Mouse (Mus musculus): ENCODE measurements at regions not wholly inside any gene's neighbourhood (a gene's known extent, or its start where the extent isn't known, plus 50 kb on each side); places are given as distances from the start of the nearest gene placed in this dataset.

DNA sequence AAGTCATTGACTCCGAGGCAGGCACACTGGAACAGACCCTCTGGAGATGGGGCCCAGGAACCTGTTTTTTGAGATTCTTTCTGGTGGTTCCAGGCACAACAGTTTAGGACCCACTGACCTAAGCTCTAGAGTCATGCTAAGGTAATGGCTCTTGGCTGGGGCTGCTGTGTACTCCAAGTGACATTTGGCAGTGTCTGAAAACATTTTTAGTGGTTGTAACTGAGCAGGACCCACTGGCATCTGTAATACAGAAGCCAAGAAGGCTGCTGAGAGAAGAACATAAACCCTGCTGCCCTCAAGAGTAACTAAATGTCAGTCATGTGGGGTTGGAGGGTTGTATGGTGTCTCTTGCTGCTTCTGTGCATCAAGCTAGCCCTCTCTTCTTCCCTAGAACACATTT, 73.1 kb upstream of the Gadd45a start:
- no peaks in the 10 kb centered on the region for H3K36me3 ChIP-seq
- no peak for ATAC-seq (ENCODE audit: low FRiP score)
- peaks cover 17% of the 10 kb centered on the region for H3K27me3 ChIP-seq
- no peaks in the 10 kb centered on the region for H3K9me3 ChIP-seq
- H3K9ac ChIP-seq: no peak overlapping the region
- H3K4me3 ChIP-seq: no peak overlapping the region
- no peak overlapping the region for H3K27ac ChIP-seq
- no peak overlapping the region for H3K4me2 ChIP-seq
- peaks cover 11% of the 10 kb centered on the region for H3K4me1 ChIP-seq (replicated peaks)
- WGBS: 85% methylated on average over 1 of the region's 1 CpGs

GRCm38 (mm10) chr6:67109774-67110173, 72.5 kb upstream of the Gadd45a start:
- Histone ChIP-seq H3K27me3 (peaks cover 17% of the 10 kb centered on the region), H3K4me2 (no peak overlapping the region), H3K27ac (no peak overlapping the region), H3K4me3 (no peak overlapping the region), H3K36me3 (no peaks in the 10 kb centered on the region), H3K9ac (no peak overlapping the region), H3K4me1 (replicated peaks) (peaks cover 11% of the 10 kb centered on the region), H3K9me3 (no peaks in the 10 kb centered on the region)
- ATAC-seq (ENCODE audit: low FRiP score): no peak
- 56% methylated on average over 4 of the region's 4 CpGs for WGBS

- Histone ChIP-seq H3K27ac (no peak overlapping the region), H3K4me2 (no peak overlapping the region), H3K9ac (no peak overlapping the region), H3K27me3 (peaks cover 3% of the 10 kb centered on the region; the same call in 1 of the 2 replicates), H3K36me3 (no peaks in the 10 kb centered on the region), H3K9me3 (no peaks in the 10 kb centered on the region), H3K4me3 (no peak overlapping the region), H3K4me1 (replicated peaks) (no peaks in the 10 kb centered on the region; the same call in 1 of the 2 replicates)
- no peak for ATAC-seq (ENCODE audit: low FRiP score)
- WGBS: 72% methylated on average over 4 of the region's 4 CpGs
These were observed 70.3 kb upstream of the Gadd45a start for GRCm38 (mm10) chr6:67107517-67107916.

DNA sequence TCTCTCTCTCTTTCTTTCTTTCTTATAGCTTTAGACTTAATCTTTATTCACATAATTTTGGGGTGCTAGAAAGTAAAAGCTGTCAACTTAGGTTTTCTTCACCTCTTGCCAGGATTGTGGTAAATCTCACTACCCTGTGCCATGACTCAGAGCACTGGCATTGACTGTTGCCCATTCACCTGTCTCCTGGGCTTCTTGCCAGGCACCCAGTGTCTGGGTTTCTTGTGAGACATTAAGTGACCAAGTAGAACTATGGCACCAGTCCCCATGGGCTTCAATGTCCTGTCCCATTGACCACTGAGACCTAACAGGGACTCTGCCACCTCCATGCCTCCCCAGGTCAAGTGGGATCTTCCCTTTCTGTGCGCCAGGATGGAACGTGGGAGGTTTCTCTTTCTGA, 69.2 kb upstream of the Gadd45a start:
- no peak overlapping the region for H3K27ac ChIP-seq
- WGBS: 93% methylated on average over 2 of the region's 2 CpGs
- H3K9me3 ChIP-seq: no peaks in the 10 kb centered on the region
- no peak for ATAC-seq (ENCODE audit: low FRiP score)
- no peak overlapping the region for H3K4me2 ChIP-seq
- no peaks in the 10 kb centered on the region; the same call in 1 of the 2 replicates for H3K4me1 ChIP-seq (replicated peaks)
- no peak overlapping the region for H3K9ac ChIP-seq
- no peaks in the 10 kb centered on the region for H3K27me3 ChIP-seq
- H3K36me3 ChIP-seq: no peaks in the 10 kb centered on the region
- no peak overlapping the region for H3K4me3 ChIP-seq

DNA sequence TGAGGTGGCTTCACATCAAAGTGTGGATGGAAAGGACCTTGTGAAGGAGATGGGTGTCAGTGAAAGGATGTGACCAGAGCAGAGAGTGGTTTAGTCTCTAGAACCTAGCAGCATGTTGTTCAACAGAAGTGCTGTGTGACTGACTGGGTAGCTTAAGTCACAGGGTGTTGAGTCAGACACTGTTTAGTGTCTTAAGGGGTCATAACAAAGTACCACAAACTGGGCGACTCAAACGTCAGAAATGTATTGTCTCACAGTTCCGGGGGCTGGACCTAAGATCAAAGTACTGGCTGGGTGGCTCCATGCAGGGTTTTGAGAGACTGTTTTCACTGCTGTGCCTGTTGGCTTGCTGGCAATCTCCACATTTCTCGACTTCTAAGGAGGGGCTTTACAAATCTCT, 68.1 kb upstream of the Gadd45a start:
- Histone ChIP-seq H3K4me1 (replicated peaks) (no peaks in the 10 kb centered on the region; the same call in 1 of the 2 replicates), H3K4me3 (no peak overlapping the region), H3K36me3 (no peaks in the 10 kb centered on the region), H3K9ac (no peak overlapping the region), H3K27ac (no peak overlapping the region), H3K27me3 (no peaks in the 10 kb centered on the region), H3K4me2 (no peak overlapping the region), H3K9me3 (no peaks in the 10 kb centered on the region)
- ATAC-seq (ENCODE audit: low FRiP score): no peak
- WGBS: 7% methylated on average over 4 of the region's 4 CpGs

DNA sequence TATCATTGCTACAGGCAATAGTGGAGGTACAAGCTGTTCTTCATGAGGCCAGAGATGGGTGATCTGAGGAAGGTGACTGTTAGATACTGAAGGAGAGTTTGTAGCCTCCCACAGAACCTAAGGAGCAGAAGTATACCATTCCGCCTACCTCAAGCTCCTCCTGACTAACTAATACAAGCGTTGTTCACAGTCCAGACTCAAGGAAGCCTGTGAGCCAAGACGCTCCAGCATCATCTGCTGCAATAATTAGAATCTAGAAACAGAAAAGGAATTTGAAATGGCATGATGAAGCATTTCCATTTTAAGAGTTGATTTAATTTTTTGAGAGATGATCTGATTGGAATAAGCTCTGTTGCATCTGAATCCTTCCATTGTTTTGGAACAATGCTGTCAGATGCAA, 66.9 kb upstream of the Gadd45a start:
- Histone ChIP-seq H3K9ac (no peak overlapping the region), H3K36me3 (no peaks in the 10 kb centered on the region), H3K9me3 (no peaks in the 10 kb centered on the region), H3K4me2 (no peak overlapping the region), H3K27me3 (no peaks in the 10 kb centered on the region), H3K27ac (no peak overlapping the region), H3K4me3 (no peak overlapping the region), H3K4me1 (replicated peaks) (no peaks in the 10 kb centered on the region; the same call in 1 of the 2 replicates)
- no peak for ATAC-seq (ENCODE audit: low FRiP score)
- WGBS: 91% methylated on average over 3 of the region's 3 CpGs

- no peaks in the 10 kb centered on the region; the same call in 1 of the 2 replicates for H3K4me1 ChIP-seq (replicated peaks)
- H3K4me3 ChIP-seq: no peak overlapping the region
- 0 out of 2 replicates have a peak, but pooled peaks have one; percentile 39 for ATAC-seq (ENCODE audit: low FRiP score)
- H3K9me3 ChIP-seq: no peaks in the 10 kb centered on the region
- no peak overlapping the region for H3K27ac ChIP-seq
- WGBS: 63% methylated on average over 11 of the region's 11 CpGs
- no peak overlapping the region for H3K4me2 ChIP-seq
- H3K9ac ChIP-seq: no peak overlapping the region
- no peaks in the 10 kb centered on the region for H3K36me3 ChIP-seq
- H3K27me3 ChIP-seq: no peaks in the 10 kb centered on the region
These were observed 65.4 kb upstream of the Gadd45a start for GRCm38 (mm10) chr6:67102541-67103134.

- ATAC-seq (ENCODE audit: low FRiP score): peak; percentile 28; the same call in 1 of the 2 replicates
- WGBS: 88% methylated on average over 4 of the region's 4 CpGs
These were observed 64.8 kb upstream of the Gadd45a start for GRCm38 (mm10) chr6:67102014-67102413.

DNA sequence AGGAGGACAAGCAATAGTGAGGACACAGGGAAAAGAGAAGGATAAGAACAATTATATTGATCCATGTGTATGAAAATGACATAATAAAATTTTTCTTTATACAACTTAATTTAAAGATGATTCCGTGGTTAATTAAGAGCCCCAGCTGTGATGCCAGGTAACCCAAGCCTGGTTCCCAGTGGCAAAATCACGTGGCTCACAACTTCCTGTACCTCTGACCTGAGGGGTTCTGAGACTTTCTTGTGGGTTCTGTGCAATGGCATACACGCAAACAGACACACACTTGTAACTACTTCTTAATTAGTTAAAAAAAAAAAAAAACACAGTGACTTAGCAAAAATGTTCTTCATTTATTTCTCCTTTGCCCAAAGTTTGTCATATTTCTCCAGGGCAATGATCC, 57.2 kb upstream of the Gadd45a start:
- H3K4me3 ChIP-seq: no peak overlapping the region
- H3K4me2 ChIP-seq: no peak overlapping the region
- H3K4me1 ChIP-seq (replicated peaks): no peaks in the 10 kb centered on the region
- no peak for ATAC-seq (ENCODE audit: low FRiP score)
- no peak overlapping the region for H3K27ac ChIP-seq
- H3K36me3 ChIP-seq: no peaks in the 10 kb centered on the region
- 84% methylated on average over 3 of the region's 3 CpGs for WGBS
- H3K27me3 ChIP-seq: no peaks in the 10 kb centered on the region
- no peaks in the 10 kb centered on the region for H3K9me3 ChIP-seq
- H3K9ac ChIP-seq: no peak overlapping the region

More at GRCm38 (mm10) chr6:67102014-67102413, 64.8 kb upstream of the Gadd45a start:
- Histone ChIP-seq H3K36me3 (no peaks in the 10 kb centered on the region), H3K27ac (no peak overlapping the region), H3K9ac (no peak overlapping the region), H3K4me3 (no peak overlapping the region), H3K4me1 (replicated peaks) (no peaks in the 10 kb centered on the region; the same call in 1 of the 2 replicates), H3K4me2 (no peak overlapping the region), H3K9me3 (no peaks in the 10 kb centered on the region), H3K27me3 (no peaks in the 10 kb centered on the region)

- H3K27me3 ChIP-seq: no peaks in the 10 kb centered on the region
These were observed 55.9 kb upstream of the Gadd45a start for GRCm38 (mm10) chr6:67093128-67093527.

DNA sequence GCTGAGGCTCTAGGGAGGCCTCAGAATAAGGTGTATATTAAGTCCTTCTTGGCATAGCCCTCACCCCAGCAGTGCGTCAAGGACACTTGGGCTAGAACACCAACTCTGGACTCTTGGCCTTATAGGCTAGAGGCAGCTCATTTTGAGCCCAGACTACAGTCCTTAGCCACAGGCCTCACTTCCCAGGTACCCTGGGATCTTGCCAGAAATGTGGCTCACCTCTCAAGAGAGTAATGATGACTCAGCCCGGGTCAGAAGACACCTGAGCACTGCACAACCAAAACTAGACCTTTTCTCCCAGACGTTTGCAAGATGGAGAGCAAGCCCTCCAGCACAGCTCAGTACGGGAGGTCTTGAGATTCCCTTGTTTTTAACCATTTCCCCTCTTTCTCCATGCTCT, 52.9 kb upstream of the Gadd45a start:
- H3K27me3 ChIP-seq: no peaks in the 10 kb centered on the region
- H3K4me1 ChIP-seq (replicated peaks): no peaks in the 10 kb centered on the region
- H3K27ac ChIP-seq: no peak overlapping the region
- no peak for ATAC-seq (ENCODE audit: low FRiP score)
- no peak overlapping the region for H3K4me2 ChIP-seq
- no peaks in the 10 kb centered on the region for H3K36me3 ChIP-seq
- H3K9ac ChIP-seq: no peak overlapping the region
- H3K4me3 ChIP-seq: no peak overlapping the region
- no peaks in the 10 kb centered on the region for H3K9me3 ChIP-seq
- 86% methylated on average over 4 of the region's 4 CpGs for WGBS

More at GRCm38 (mm10) chr6:67093128-67093527, 55.9 kb upstream of the Gadd45a start:
- Histone ChIP-seq H3K9ac (no peak overlapping the region), H3K9me3 (no peaks in the 10 kb centered on the region), H3K27ac (no peak overlapping the region), H3K4me3 (no peak overlapping the region), H3K4me2 (no peak overlapping the region), H3K36me3 (no peaks in the 10 kb centered on the region), H3K4me1 (replicated peaks) (no peaks in the 10 kb centered on the region)
- whole genome bisulfite sequencing: 74% methylated on average over 1 of the region's 1 CpGs
- no peak for ATAC-seq (ENCODE audit: low FRiP score)

DNA sequence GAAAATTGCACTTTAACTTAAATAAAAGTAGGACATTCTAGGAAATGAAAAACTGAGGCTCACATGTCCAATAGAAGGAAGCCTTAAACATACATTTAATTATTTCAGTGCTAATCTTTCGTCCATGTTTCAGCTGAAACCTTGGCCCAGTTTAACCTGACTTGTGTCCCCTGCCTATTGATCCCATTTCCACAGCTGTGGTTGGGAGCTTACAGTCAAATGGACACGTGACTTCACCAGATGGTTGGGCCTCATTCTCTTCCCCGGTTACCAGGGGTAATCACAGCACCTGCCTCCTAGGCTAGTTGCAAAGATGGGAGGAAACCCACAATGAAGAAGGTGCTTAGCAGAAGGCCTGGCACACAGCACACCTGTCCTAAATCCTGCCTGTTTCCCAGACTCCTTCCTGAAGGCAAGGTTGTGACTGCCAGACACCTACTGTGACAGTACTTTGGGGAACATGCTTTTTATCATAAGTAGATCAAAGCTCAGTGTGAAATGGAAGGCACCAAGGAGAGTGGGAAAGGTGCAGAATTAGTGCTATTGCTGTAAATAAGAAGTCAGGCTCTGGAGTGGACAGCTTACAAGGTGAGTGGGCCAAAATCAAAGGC, 52.4 kb upstream of the Gadd45a start:
- 70% methylated on average over 3 of the region's 3 CpGs for WGBS
- Histone ChIP-seq H3K4me3 (no peak overlapping the region), H3K4me1 (replicated peaks) (no peaks in the 10 kb centered on the region), H3K9ac (no peak overlapping the region), H3K27ac (no peak overlapping the region), H3K36me3 (no peaks in the 10 kb centered on the region), H3K4me2 (no peak overlapping the region), H3K27me3 (no peaks in the 10 kb centered on the region), H3K9me3 (no peaks in the 10 kb centered on the region)
- no peak for ATAC-seq (ENCODE audit: low FRiP score)
